Mouse (Mus musculus): Measurements from ENCODE around the gene Ctr9.

The Ctr9 gene

GRCm38 (mm10) chr7:111098196-111098595 is 69.4 kb downstream of the Ctr9 start:
- no peak for DNase-seq (ENCODE audit: low spot score)
